Mouse (Mus musculus): ENCODE results near the gene Micu1.

- TF ChIP-seq CHD2 (IDR thresholded peaks at IDR 0.05; ENCODE audit: low read depth, low read length) (no peak), MAFK (IDR thresholded peaks at IDR 0.05; ENCODE audit: insufficient read depth, low read depth, low read length) (no peak), HCFC1 (IDR thresholded peaks at IDR 0.05; ENCODE audit: borderline replicate concordance, insufficient read depth, low read length) (no peak), ZC3H11A (IDR thresholded peaks at IDR 0.05; ENCODE audit: borderline replicate concordance, low read depth, low read length) (no peak)
Observed at GRCm38 (mm10) chr10:59814505-59815155, 112.4 kb downstream of the Micu1 start.
